ENCODE assay signal across 18 mouse cellular contexts in genomic region chr9:100979260-100979659, GRCm38 (mm10). TPM values are rescaled to one million over a fixed set of nuclear protein-coding genes. Genes with fewer than 3 reads are reported as not detected.
A peak's percentile ranks its signal among the peaks of the same experiment; 100 is the strongest.
DNase-seq lines count a peak whose midpoint lies in the region; ATAC-seq lines count a peak whose summit lies in the region.
"Had no signal": no experiment of that assay in that cellular context is flagged by ENCODE, and none has a peak within 500 bp of the region (broad histone marks: within the 10 kb centered on the region; RNA-seq: fewer than 3 reads in every experiment).

No protein-coding gene starts in this region.

- no peaks in the 10 kb centered on the region for H3K27me3 ChIP-seq in limb, embryonic 12.5 days
- H3K27me3 ChIP-seq in limb, embryonic 10.5 days (ENCODE audit: low read depth, poor library complexity, severe bottlenecking) = no peaks in the 10 kb centered on the region
- no peaks in the 10 kb centered on the region for H3K27me3 ChIP-seq in kidney, embryonic 15.5 days
- H3K27me3 ChIP-seq in limb, embryonic 15.5 days = no peaks in the 10 kb centered on the region
- H3K27me3 ChIP-seq: heart, embryonic 15.5 days; hindbrain, embryonic 15.5 days; liver, embryonic 12.5 days; midbrain, embryonic 15.5 days; neural tube, embryonic 12.5 days had no signal

- 0 out of 2 replicates have a peak, but pooled peaks cover 7% of the 10 kb centered on the region for H3K9me3 ChIP-seq in limb, embryonic 12.5 days
- H3K9me3 ChIP-seq in limb, embryonic 10.5 days (replicated peaks) = no peaks in the 10 kb centered on the region
- no peaks in the 10 kb centered on the region for H3K9me3 ChIP-seq in kidney, embryonic 15.5 days (replicated peaks)
- no peaks in the 10 kb centered on the region for H3K9me3 ChIP-seq in limb, embryonic 15.5 days
- H3K9me3 ChIP-seq: heart, embryonic 15.5 days; hindbrain, embryonic 15.5 days; liver, embryonic 12.5 days; midbrain, embryonic 15.5 days; neural tube, embryonic 12.5 days had no signal

- WGBS in limb, embryonic 12.5 days = 65% methylated on average over 5 of the region's 5 CpGs
- 92% methylated on average over 5 of the region's 5 CpGs for WGBS in limb, embryonic 10.5 days
- WGBS in kidney, embryonic 15.5 days = 61% methylated on average over 5 of the region's 5 CpGs
- WGBS in limb, embryonic 15.5 days = 23% methylated on average over 5 of the region's 5 CpGs

- H3K4me3 ChIP-seq in limb, embryonic 12.5 days (replicated peaks) = no peak overlapping the region
- H3K4me3 ChIP-seq in limb, embryonic 10.5 days = no peak overlapping the region
- no peak overlapping the region for H3K4me3 ChIP-seq in kidney, embryonic 15.5 days (replicated peaks)
- H3K4me3 ChIP-seq in limb, embryonic 15.5 days = no peak overlapping the region
- H3K4me3 ChIP-seq: heart, embryonic 15.5 days; hindbrain, embryonic 15.5 days; layer of hippocampus, adult 2 months; liver, embryonic 12.5 days; midbrain, embryonic 15.5 days; neural tube, embryonic 12.5 days had no signal

- no peak overlapping the region for H3K9ac ChIP-seq in limb, embryonic 12.5 days (replicated peaks)
- H3K9ac ChIP-seq in kidney, embryonic 15.5 days = no peak overlapping the region
- no peak overlapping the region for H3K9ac ChIP-seq in limb, embryonic 15.5 days
- H3K9ac ChIP-seq: heart, embryonic 15.5 days; hindbrain, embryonic 15.5 days; liver, embryonic 12.5 days; midbrain, embryonic 15.5 days; neural tube, embryonic 12.5 days had no signal

- H3K4me1 ChIP-seq in limb, embryonic 12.5 days (replicated peaks) = 0 out of 2 replicates have a peak, but pooled peaks cover 5% of the 10 kb centered on the region
- H3K4me1 ChIP-seq in limb, embryonic 10.5 days = no peaks in the 10 kb centered on the region
- H3K4me1 ChIP-seq in kidney, embryonic 15.5 days = no peaks in the 10 kb centered on the region
- peaks cover 11% of the 10 kb centered on the region for H3K4me1 ChIP-seq in limb, embryonic 15.5 days
- H3K4me1 ChIP-seq: hindbrain, embryonic 15.5 days; liver, embryonic 12.5 days; midbrain, embryonic 15.5 days; neural tube, embryonic 12.5 days had no signal

- DNase-seq in cerebellum, postnatal 25 days = peak; percentile 32 to 60
- no peak for DNase-seq in cerebellum, postnatal 4 days (ENCODE audit: low spot score in 2 of 2)
- no peak for DNase-seq in limb, embryonic 10.5 days (ENCODE audit: low spot score)
- DNase-seq in urinary bladder, adult 18-20 months (ENCODE audit: low spot score in 2 of 2) = no peak
- DNase-seq: B cell, adult 2 months; cerebellum, adult 18-20 months; embryo, embryonic 11 days; spleen, adult 18-20 months had no signal

- 0 out of 2 replicates have a peak, but pooled peaks have one; percentile 47 for ATAC-seq in limb, embryonic 12.5 days (ENCODE audit: insufficient number of reproducible peaks, insufficient read depth, low FRiP score, low TSS enrichment, low read depth)
- 0 out of 2 replicates have a peak, but pooled peaks have one; percentile 18 for ATAC-seq in kidney, embryonic 15.5 days (replicated peaks; ENCODE audit: low FRiP score)
- ATAC-seq in limb, embryonic 15.5 days (ENCODE audit: insufficient number of reproducible peaks, low FRiP score, low TSS enrichment, low read depth) = peak; percentile 79; the same call in 1 of the 2 replicates
- ATAC-seq in activated CD4-positive, CD25-positive, alpha-beta regulatory T cell, adult 4 months = no peak
- ATAC-seq: liver, embryonic 12.5 days; midbrain, embryonic 15.5 days had no signal

- no peak overlapping the region for H3K4me2 ChIP-seq in limb, embryonic 12.5 days
- no peak overlapping the region for H3K4me2 ChIP-seq in kidney, embryonic 15.5 days
- no peak overlapping the region for H3K4me2 ChIP-seq in limb, embryonic 15.5 days
- H3K4me2 ChIP-seq: heart, embryonic 15.5 days; hindbrain, embryonic 15.5 days; liver, embryonic 12.5 days; midbrain, embryonic 15.5 days; neural tube, embryonic 12.5 days had no signal

- H3K27ac ChIP-seq in limb, embryonic 12.5 days = 0 out of 2 replicates have a peak overlapping the region, but pooled peaks have one; percentile 7
- no peak overlapping the region for H3K27ac ChIP-seq in limb, embryonic 10.5 days
- H3K27ac ChIP-seq in kidney, embryonic 15.5 days = no peak overlapping the region
- H3K27ac ChIP-seq in limb, embryonic 15.5 days = 0 out of 2 replicates have a peak overlapping the region, but pooled peaks have one; percentile 14
- H3K27ac ChIP-seq: heart, embryonic 15.5 days; hindbrain, embryonic 15.5 days; layer of hippocampus, adult 2 months; liver, embryonic 12.5 days; midbrain, embryonic 15.5 days; neural tube, embryonic 12.5 days had no signal

- peaks cover 19% of the 10 kb centered on the region; the same call in 1 of the 2 replicates for H3K36me3 ChIP-seq in limb, embryonic 12.5 days
- 0 out of 2 replicates have a peak, but pooled peaks cover under 1% of the 10 kb centered on the region for H3K36me3 ChIP-seq in limb, embryonic 10.5 days
- 0 out of 2 replicates have a peak, but pooled peaks cover 16% of the 10 kb centered on the region for H3K36me3 ChIP-seq in kidney, embryonic 15.5 days
- H3K36me3 ChIP-seq in limb, embryonic 15.5 days = peaks cover 24% of the 10 kb centered on the region
- H3K36me3 ChIP-seq: liver, embryonic 12.5 days had no signal

RNA-seq across cellular contexts. Expression of gene Pccb, which starts 55.4 kb away (rescaled TPM):
- 21.4 and 21.9 TPM in 2 replicates for polyA plus RNA-seq in limb, embryonic 12.5 days (2016; fragmentation: Nextera tagmentation; extraction: Ambion mirVana)
- polyA plus RNA-seq in limb, embryonic 10.5 days (2016; fragmentation: Nextera tagmentation; extraction: Ambion mirVana) = 11.6 and 15.6 TPM in 2 replicates
- 24.5 and 26.4 TPM in 2 replicates for polyA plus RNA-seq in kidney, embryonic 15.5 days (2015; fragmentation: Nextera tagmentation; extraction: Ambion mirVana)
- 25.7 and 27.0 TPM in 2 replicates for polyA plus RNA-seq in limb, embryonic 15.5 days (2015; fragmentation: Nextera tagmentation; extraction: Ambion mirVana)
- 1 to 10 TPM; 5.6 to 7.8 TPM for polyA plus RNA-seq in activated CD4-positive, CD25-positive, alpha-beta regulatory T cell, adult 4 months (2017; shearing (Covaris generic))

Comparison
In these comparisons a context has a peak if more than half of its experiments do, and no peak if none do; other contexts are left out.
1. DNase-seq: peak in cerebellum, postnatal 25 days (2 of 2); none in cerebellum, postnatal 4 days (0 of 2), limb, embryonic 10.5 days (single experiment) and urinary bladder, adult 18-20 months (0 of 2).
2. H3K27ac ChIP-seq: peak in limb, embryonic 12.5 days (single experiment) and limb, embryonic 15.5 days (single experiment); none in limb, embryonic 10.5 days (single experiment) and kidney, embryonic 15.5 days (single experiment).